Mouse (Mus musculus): ENCODE measurements around the gene Tob2. TPM values are rescaled to one million over a fixed set of nuclear protein-coding genes. Genes with fewer than 3 reads are reported as not detected.

The Tob2 gene
- total and polyA plus RNA-seq, 3 experiments, result 49.7 to 114 (median 101) TPM

- Histone ChIP-seq H3K36me3 (ENCODE audit: control insufficient read depth, insufficient read depth, low read length) (peaks cover 46% of the 10 kb centered on the region), H3K9ac (ENCODE audit: low read depth, low read length) (no peak overlapping the region), H3K4me3 (no peak overlapping the region), H3K27ac (peak overlapping the region; percentile 47), H3K4me1 (ENCODE audit: control insufficient read depth, insufficient read depth, low read length) (peaks cover 16% of the 10 kb centered on the region), H3K27me3 (ENCODE audit: control insufficient read depth, insufficient read depth, low read length) (no peaks in the 10 kb centered on the region), H3K79me2 (replicated peaks; ENCODE audit: control insufficient read depth, insufficient read depth, low read length) (peaks cover 16% of the 10 kb centered on the region)
- TF ChIP-seq EP300 (IDR thresholded peaks at IDR 0.05; ENCODE audit: insufficient read depth, low read depth, low read length), result 0 out of 2 replicates have a peak, but pooled peaks have one; percentile 7
- TF ChIP-seq CTCF (IDR thresholded peaks at IDR 0.05), result no peak
- TF ChIP-seq POLR2A (IDR thresholded peaks at IDR 0.05; ENCODE audit: insufficient read depth, low read depth, low read length), result no peak
- no peak for DNase-seq
- WGBS, result 62% methylated on average over 6 of the region's 6 CpGs
- intact Hi-C loops (cut with DNase I), result no loop called here
These were observed 28.4 kb upstream of the Tob2 start for GRCm38 (mm10) chr15:81886795-81887550.

DNA sequence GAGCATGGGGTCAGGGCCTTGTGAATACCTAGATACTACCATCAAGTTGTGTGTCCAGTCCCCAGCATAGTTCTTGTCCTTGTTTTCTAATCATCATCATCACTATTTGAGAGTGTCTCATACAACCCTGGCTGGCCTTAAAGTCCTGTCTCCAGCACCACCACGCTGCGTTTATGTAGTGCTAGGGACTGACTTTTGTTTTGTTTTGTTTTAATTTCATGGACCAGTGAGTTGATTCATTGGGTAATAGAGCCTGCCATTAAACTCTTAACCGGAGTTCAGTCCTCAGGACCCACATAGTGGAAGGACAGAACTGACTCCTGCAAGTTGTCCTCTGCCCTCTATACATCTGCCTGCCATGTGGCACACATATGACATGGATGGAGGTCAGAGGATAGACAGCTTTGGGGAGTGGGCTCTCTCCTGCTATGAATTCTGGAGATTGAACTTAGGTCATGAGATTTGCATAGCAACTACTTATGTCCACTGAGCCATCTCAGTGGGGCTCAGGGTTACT lies 26.9 kb upstream of the Tob2 start:
- TF ChIP-seq POLR2A (IDR thresholded peaks at IDR 0.05; ENCODE audit: insufficient read depth, low read depth, low read length), result no peak
- no peak for TF ChIP-seq CTCF (IDR thresholded peaks at IDR 0.05)
- no peak for TF ChIP-seq EP300 (IDR thresholded peaks at IDR 0.05; ENCODE audit: insufficient read depth, low read depth, low read length)
- Histone ChIP-seq H3K36me3 (ENCODE audit: control insufficient read depth, insufficient read depth, low read length) (peaks cover 47% of the 10 kb centered on the region), H3K27ac (peak overlapping the region; percentile 0; the same call in 1 of the 2 replicates), H3K9ac (ENCODE audit: low read depth, low read length) (0 out of 2 replicates have a peak overlapping the region, but pooled peaks have one; percentile 18), H3K27me3 (ENCODE audit: control insufficient read depth, insufficient read depth, low read length) (no peaks in the 10 kb centered on the region), H3K4me1 (ENCODE audit: control insufficient read depth, insufficient read depth, low read length) (peaks cover 20% of the 10 kb centered on the region), H3K4me3 (no peak overlapping the region), H3K79me2 (replicated peaks; ENCODE audit: control insufficient read depth, insufficient read depth, low read length) (peaks cover 22% of the 10 kb centered on the region)
- DNase-seq, result no peak
- WGBS, result 69% methylated on average over 3 of the region's 3 CpGs
- intact Hi-C loops (cut with DNase I), result no loop called here

- Histone ChIP-seq H3K79me2 (replicated peaks; ENCODE audit: control insufficient read depth, insufficient read depth, low read length) (peaks cover 24% of the 10 kb centered on the region), H3K4me1 (ENCODE audit: control insufficient read depth, insufficient read depth, low read length) (peaks cover 22% of the 10 kb centered on the region), H3K27ac (no peak overlapping the region), H3K4me3 (no peak overlapping the region), H3K36me3 (ENCODE audit: control insufficient read depth, insufficient read depth, low read length) (peaks cover 42% of the 10 kb centered on the region), H3K27me3 (ENCODE audit: control insufficient read depth, insufficient read depth, low read length) (no peaks in the 10 kb centered on the region), H3K9ac (ENCODE audit: low read depth, low read length) (no peak overlapping the region)
- no peak for DNase-seq
- 74% methylated on average over 3 of the region's 3 CpGs for WGBS
- intact Hi-C loops (cut with DNase I), result no loop called here
- no peak for TF ChIP-seq POLR2A (IDR thresholded peaks at IDR 0.05; ENCODE audit: insufficient read depth, low read depth, low read length)
- no peak for TF ChIP-seq EP300 (IDR thresholded peaks at IDR 0.05; ENCODE audit: insufficient read depth, low read depth, low read length)
- no peak for TF ChIP-seq CTCF (IDR thresholded peaks at IDR 0.05)
These were observed 23.8 kb upstream of the Tob2 start for GRCm38 (mm10) chr15:81882348-81882747.

DNA sequence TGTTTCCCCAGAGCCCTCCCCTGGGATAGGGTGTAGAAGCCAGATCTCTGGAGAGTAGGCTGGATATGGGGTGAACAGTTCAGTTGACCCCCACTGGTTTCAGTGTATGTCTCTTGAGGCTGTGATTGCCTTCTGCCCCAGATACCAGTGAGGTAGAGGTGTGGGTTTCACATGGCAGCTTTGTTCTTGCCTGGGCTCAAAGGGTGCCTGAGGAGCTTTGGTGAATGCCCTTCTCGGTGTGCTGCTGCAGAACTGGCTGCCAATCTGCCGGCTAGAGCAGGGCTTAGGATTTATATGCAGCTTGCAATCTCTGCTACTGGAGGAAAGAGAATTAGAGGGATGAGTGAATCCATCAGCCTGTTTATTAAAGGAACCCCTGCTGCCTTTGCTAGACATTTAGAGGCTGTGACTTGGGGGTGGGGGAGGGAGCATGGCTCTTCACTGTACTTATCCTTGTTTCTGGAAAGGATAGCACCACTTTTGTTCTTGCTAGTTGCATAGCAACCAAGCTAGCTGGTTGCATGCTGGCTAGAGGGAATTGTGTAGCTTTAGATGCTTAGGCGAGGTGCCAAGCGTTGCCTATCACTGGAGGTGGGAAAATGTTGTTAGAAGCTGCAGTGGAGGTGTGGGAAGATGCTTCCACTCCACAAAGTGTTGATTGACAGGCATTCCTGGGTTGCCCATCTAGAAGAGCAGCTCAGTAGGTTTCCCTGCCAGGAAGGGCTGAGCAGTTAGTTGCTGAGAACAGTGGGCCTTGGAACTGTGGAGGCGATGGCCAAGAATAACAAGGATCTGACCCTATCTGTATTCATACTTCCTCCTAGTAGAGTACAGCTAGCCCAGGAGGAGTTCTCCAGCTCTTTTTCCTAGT lies 21.2 kb upstream of the Tob2 start:
- 11% methylated on average over 5 of the region's 5 CpGs for WGBS
- peaks cover 23% of the 10 kb centered on the region for H3K4me1 ChIP-seq (ENCODE audit: control insufficient read depth, insufficient read depth, low read length)
- no peak for DNase-seq
- H3K36me3 ChIP-seq (ENCODE audit: control insufficient read depth, insufficient read depth, low read length), result peaks cover 39% of the 10 kb centered on the region
- H3K27me3 ChIP-seq (ENCODE audit: control insufficient read depth, insufficient read depth, low read length), result no peaks in the 10 kb centered on the region
- no peak overlapping the region for H3K4me3 ChIP-seq
- no peak for TF ChIP-seq CTCF (IDR thresholded peaks at IDR 0.05)
- no peak for TF ChIP-seq POLR2A (IDR thresholded peaks at IDR 0.05; ENCODE audit: insufficient read depth, low read depth, low read length)
- TF ChIP-seq EP300 (IDR thresholded peaks at IDR 0.05; ENCODE audit: insufficient read depth, low read depth, low read length), result no peak
- intact Hi-C loops (cut with DNase I), result no loop called here
- peaks cover 24% of the 10 kb centered on the region for H3K79me2 ChIP-seq (replicated peaks; ENCODE audit: control insufficient read depth, insufficient read depth, low read length)
- H3K9ac ChIP-seq (ENCODE audit: low read depth, low read length), result peak overlapping the region; percentile 10; the same call in 1 of the 2 replicates
- peak overlapping the region; percentile 36 for H3K27ac ChIP-seq

- peak; percentile 92 for TF ChIP-seq POLR2A (IDR thresholded peaks at IDR 0.05; ENCODE audit: insufficient read depth, low read depth, low read length)
- TF ChIP-seq EP300 (IDR thresholded peaks at IDR 0.05; ENCODE audit: insufficient read depth, low read depth, low read length), result peak; percentile 81
- no peak for TF ChIP-seq CTCF (IDR thresholded peaks at IDR 0.05)
- H3K27me3 ChIP-seq (ENCODE audit: control insufficient read depth, insufficient read depth, low read length), result no peaks in the 10 kb centered on the region
- H3K79me2 ChIP-seq (replicated peaks; ENCODE audit: control insufficient read depth, insufficient read depth, low read length), result peaks cover 8% of the 10 kb centered on the region
- WGBS, result 1% methylated on average over 53 of the region's 53 CpGs
- intact Hi-C loops (cut with DNase I), result loop anchor here (2.0 to 5.0 kb wide), 2 partner anchors 14 to 40 kb away; partner anchors contain the start of gene Tob2
- H3K27ac ChIP-seq, result peak within 1 kb of the TSS; percentile 100
- peak; percentile 99 for DNase-seq
- peak within 1 kb of the TSS; percentile 98 for H3K4me3 ChIP-seq
- peaks cover 5% of the 10 kb centered on the region; the same call in 1 of the 2 replicates for H3K4me1 ChIP-seq (ENCODE audit: control insufficient read depth, insufficient read depth, low read length)
- peaks cover 15% of the 10 kb centered on the region for H3K36me3 ChIP-seq (ENCODE audit: control insufficient read depth, insufficient read depth, low read length)
- peak within 1 kb of the TSS; percentile 98 for H3K9ac ChIP-seq (ENCODE audit: low read depth, low read length)
These were observed 13.9 kb upstream of the Tob2 start, which contains the start of gene Aco2 for GRCm38 (mm10) chr15:81872262-81873136. Aco2 (plus strand) TSS chr15:81872309.
